Mouse (Mus musculus) hindbrain, embryonic 14.5 days (tissue): ENCODE measurements around the gene Samd10. TPM values are rescaled to one million over a fixed set of nuclear protein-coding genes. Genes with fewer than 3 reads are reported as not detected.

Source experiments
- ATAC-seq: fragments of 200-750 bp; cut with Nextera tagmentation; 2 replicates; pipeline ENCODE4 v1.8.0; 2017; ENCODE audit warnings: moderate number of reproducible peaks, mild to moderate bottlenecking, moderate TSS enrichment, moderate library complexity; ENCODE audit not compliant: low FRiP score
- DNase-seq: peaks from one replicate; pipeline ENCODE4 v3.0.0-alpha.2; 2015; ENCODE audit warnings: low spot score
- H3K27ac ChIP-seq: fragments of 300-500 bp; sonication (generic); 2 replicates; pipeline ENCODE4 v1.5.1; 2014; ENCODE audit warnings: mild to moderate bottlenecking, moderate library complexity
- H3K27me3 ChIP-seq: fragments of 300-500 bp; sonication (generic); 2 replicates; pipeline ENCODE4 v1.6.1; 2014; ENCODE audit warnings: mild to moderate bottlenecking, low read length, mixed read lengths; ENCODE audit not compliant: control insufficient read depth, insufficient read depth
- H3K36me3 ChIP-seq: fragments of 300-500 bp; sonication (generic); replicated peaks from 2 replicates; pipeline ENCODE4 v1.6.1; 2014; ENCODE audit not compliant: control insufficient read depth, insufficient read depth
- H3K4me1 ChIP-seq: fragments of 300-500 bp; sonication (generic); replicated peaks from 2 replicates; pipeline ENCODE4 v1.6.1; 2014; ENCODE audit warnings: antibody characterized with exemption, low read length, mixed read lengths; ENCODE audit not compliant: control insufficient read depth, insufficient read depth
- H3K4me2 ChIP-seq: fragments of 300-500 bp; sonication (generic); replicated peaks from 2 replicates; pipeline ENCODE4 v1.6.1; 2014; ENCODE audit warnings: mild to moderate bottlenecking, moderate library complexity
- H3K4me3 ChIP-seq: fragments of 300-500 bp; sonication (generic); replicated peaks from 2 replicates; pipeline ENCODE4 v1.5.1; 2014; ENCODE audit warnings: mild to moderate bottlenecking, low read length
- H3K9ac ChIP-seq: fragments of 300-500 bp; sonication (generic); 2 replicates; pipeline ENCODE4 v1.6.1; 2014
- H3K9me3 ChIP-seq: fragments of 300-500 bp; sonication (generic); 2 replicates; pipeline ENCODE4 v1.6.1; 2016; ENCODE audit warnings: low read length; ENCODE audit not compliant: control insufficient read depth
- WGBS: fragments of 180-500 bp; shearing (Covaris S2); extraction: QIAGEN DNeasy Blood & Tissue Kit; methylation state at CpG from one replicate; pipeline ENCODE4 v1.1.7; 2014; 5-methylcytosine and 5-hydroxymethylcytosine counted together
- polyA plus RNA-seq: library from polyadenylated mRNA; unstranded; fragments of >200 nt; fragmentation: Nextera tagmentation; extraction: Ambion mirVana; gene quantifications from 2 replicates; pipeline ENCODE4 v1.2.1, GENCODE M21; 2014

Gene Samd10
- polyA plus RNA-seq, 1 experiment from 2014 or later, result 192 TPM

- Histone ChIP-seq H3K9me3 (no peaks in the 10 kb centered on the region), H3K9ac (no peak overlapping the region), H3K27me3 (no peaks in the 10 kb centered on the region), H3K4me2 (no peak overlapping the region), H3K36me3 (peaks cover 75% of the 10 kb centered on the region), H3K4me1 (peaks cover 6% of the 10 kb centered on the region), H3K27ac (no peak overlapping the region), H3K4me3 (no peak overlapping the region)
- 95% methylated on average over 5 of the region's 5 CpGs for WGBS
- DNase-seq, result no peak
- no peak for ATAC-seq
Observed at GRCm38 (mm10) chr2:181585506-181585905, 13.5 kb downstream of the Samd10 start.

GRCm38 (mm10) chr2:181584411-181584942 is 14.5 kb downstream of the Samd10 start, which contains the start of gene Uckl1:
Gene Uckl1 (minus strand): TSS chr2:181584892.
- no peak for ATAC-seq
- Histone ChIP-seq H3K4me1 (peaks cover 13% of the 10 kb centered on the region), H3K9me3 (no peaks in the 10 kb centered on the region), H3K4me3 (no peak within 1 kb of the TSS), H3K27me3 (no peaks in the 10 kb centered on the region), H3K27ac (no peak within 1 kb of the TSS), H3K36me3 (peaks cover 64% of the 10 kb centered on the region), H3K4me2 (no peak within 1 kb of the TSS), H3K9ac (no peak within 1 kb of the TSS)
- WGBS, result 94% methylated on average over 4 of the region's 4 CpGs
- no peak for DNase-seq

- no peak for ATAC-seq
- Histone ChIP-seq H3K27ac (no peak overlapping the region), H3K9ac (no peak overlapping the region), H3K36me3 (peaks cover 56% of the 10 kb centered on the region), H3K4me3 (no peak overlapping the region), H3K4me2 (no peak overlapping the region), H3K27me3 (no peaks in the 10 kb centered on the region), H3K9me3 (no peaks in the 10 kb centered on the region), H3K4me1 (peaks cover 13% of the 10 kb centered on the region)
- 90% methylated on average over 3 of the region's 3 CpGs for WGBS
- DNase-seq, result no peak
Observed at GRCm38 (mm10) chr2:181583460-181584257, 15.4 kb downstream of the Samd10 start.

- no peak for ATAC-seq
- Histone ChIP-seq H3K27ac (no peak overlapping the region), H3K4me2 (no peak overlapping the region), H3K9me3 (no peaks in the 10 kb centered on the region), H3K4me1 (peaks cover 17% of the 10 kb centered on the region), H3K27me3 (no peaks in the 10 kb centered on the region), H3K9ac (no peak overlapping the region), H3K4me3 (no peak overlapping the region), H3K36me3 (peaks cover 49% of the 10 kb centered on the region)
- DNase-seq, result no peak
- 94% methylated on average over 1 of the region's 1 CpGs for WGBS
Observed at GRCm38 (mm10) chr2:181582939-181583338, 16.1 kb downstream of the Samd10 start.

GRCm38 (mm10) chr2:181582358-181582757 is 16.7 kb downstream of the Samd10 start:
- peak overlapping the region; percentile 84; the same call in 1 of the 2 replicates for H3K9ac ChIP-seq
- DNase-seq (no peak), ATAC-seq (no peak)
- peak overlapping the region; percentile 82 for H3K4me2 ChIP-seq
- H3K9me3 ChIP-seq, result no peaks in the 10 kb centered on the region
- H3K4me3 ChIP-seq, result peak overlapping the region; percentile 66; the same call in 1 of the 2 replicates
- WGBS, result 77% methylated on average over 2 of the region's 2 CpGs
- H3K36me3 ChIP-seq, result peaks cover 43% of the 10 kb centered on the region
- H3K27ac ChIP-seq, result no peak overlapping the region
- H3K27me3 ChIP-seq, result no peaks in the 10 kb centered on the region
- H3K4me1 ChIP-seq, result peaks cover 20% of the 10 kb centered on the region

- Histone ChIP-seq H3K9me3 (no peaks in the 10 kb centered on the region), H3K4me1 (peaks cover 28% of the 10 kb centered on the region), H3K9ac (peak overlapping the region; percentile 84), H3K27ac (peak overlapping the region; percentile 93), H3K4me3 (peak overlapping the region; percentile 66), H3K36me3 (peaks cover 35% of the 10 kb centered on the region), H3K27me3 (no peaks in the 10 kb centered on the region), H3K4me2 (peak overlapping the region; percentile 82)
- DNase-seq, result peak; percentile 76
- WGBS, result under 1% methylated on average over 49 of the region's 49 CpGs
- peak; percentile 78 for ATAC-seq
Observed at GRCm38 (mm10) chr2:181581402-181582120, 17.5 kb downstream of the Samd10 start.

GRCm38 (mm10) chr2:181581016-181581401 is 18.0 kb downstream of the Samd10 start:
- DNase-seq (peak; percentile 84), ATAC-seq (peak; percentile 79)
- Histone ChIP-seq H3K4me1 (peaks cover 30% of the 10 kb centered on the region), H3K9ac (peak overlapping the region; percentile 84), H3K27ac (peak overlapping the region; percentile 93), H3K4me2 (peak overlapping the region; percentile 82), H3K4me3 (peak overlapping the region; percentile 66), H3K27me3 (no peaks in the 10 kb centered on the region), H3K9me3 (no peaks in the 10 kb centered on the region), H3K36me3 (peaks cover 30% of the 10 kb centered on the region)
- WGBS, result under 1% methylated on average over 11 of the region's 11 CpGs

- H3K9me3 ChIP-seq, result no peaks in the 10 kb centered on the region
- no peaks in the 10 kb centered on the region for H3K27me3 ChIP-seq
- WGBS, result 85% methylated on average over 5 of the region's 5 CpGs
- peak overlapping the region; percentile 82 for H3K4me2 ChIP-seq
- H3K27ac ChIP-seq, result peak overlapping the region; percentile 93; the same call in 1 of the 2 replicates
- DNase-seq (no peak), ATAC-seq (no peak)
- H3K4me1 ChIP-seq, result peaks cover 30% of the 10 kb centered on the region
- H3K9ac ChIP-seq, result peak overlapping the region; percentile 84
- peak overlapping the region; percentile 66 for H3K4me3 ChIP-seq
- H3K36me3 ChIP-seq, result peaks cover 22% of the 10 kb centered on the region
Observed at GRCm38 (mm10) chr2:181580131-181580772, 18.8 kb downstream of the Samd10 start.

GRCm38 (mm10) chr2:181579681-181580080 is 19.3 kb downstream of the Samd10 start:
- Histone ChIP-seq H3K36me3 (peaks cover 18% of the 10 kb centered on the region), H3K9ac (no peak overlapping the region), H3K4me2 (no peak overlapping the region), H3K4me1 (peaks cover 30% of the 10 kb centered on the region), H3K27me3 (no peaks in the 10 kb centered on the region), H3K9me3 (no peaks in the 10 kb centered on the region), H3K27ac (no peak overlapping the region), H3K4me3 (no peak overlapping the region)
- DNase-seq, result no peak
- WGBS, result 87% methylated on average over 1 of the region's 1 CpGs
- ATAC-seq, result no peak
